Comparison of ENCODE assay signal across 19 mouse cellular contexts in the genomic region with DNA sequence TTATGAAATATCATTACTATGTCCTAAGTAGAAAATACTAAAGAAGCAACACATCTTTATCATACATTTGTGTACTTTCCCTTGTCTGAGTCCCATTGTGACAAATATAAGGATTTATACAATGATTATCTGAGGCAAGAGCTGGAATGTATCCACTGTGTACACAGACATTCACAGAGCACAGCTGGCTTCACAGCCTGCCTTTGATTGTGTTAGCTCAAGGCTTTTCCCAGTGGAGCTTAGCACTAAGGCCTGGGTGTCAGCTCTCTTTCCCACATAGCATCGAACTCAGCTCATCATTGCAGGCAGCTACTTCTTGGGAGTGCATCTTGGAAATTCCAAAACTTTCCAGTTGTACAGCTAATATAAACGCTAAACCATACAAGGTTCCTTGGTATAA.
DNase-seq lines count a peak whose midpoint lies in the region; ATAC-seq and TF ChIP-seq lines count a peak whose summit lies in the region.
"Had no signal": no experiment of that assay in that cellular context is flagged by ENCODE, and none has a peak within 500 bp of the region (broad histone marks: within the 10 kb centered on the region; RNA-seq: fewer than 3 reads in every experiment).

No protein-coding gene starts in this region.

- no peak overlapping the region for H3K27ac ChIP-seq in kidney, embryonic 15.5 days
- no peak overlapping the region for H3K27ac ChIP-seq in midbrain, embryonic 11.5 days (ENCODE audit: low read depth, low read length)
- H3K27ac ChIP-seq in midbrain, embryonic 16.5 days (ENCODE audit: low read length): no peak overlapping the region
- H3K27ac ChIP-seq in stomach, postnatal 0 days (replicated peaks): no peak overlapping the region
- H3K27ac ChIP-seq: embryonic facial prominence, embryonic 15.5 days; hindbrain, embryonic 15.5 days; liver, embryonic 13.5 days; neural tube, embryonic 13.5 days had no signal

- TF ChIP-seq EP300 in stomach, postnatal 0 days (optimal IDR thresholded peaks at IDR 0.05): no peak

- TF ChIP-seq CTCF in stomach, postnatal 0 days (IDR thresholded peaks at IDR 0.05; ENCODE audit: low read depth): no peak

- H3K36me3 ChIP-seq in kidney, embryonic 15.5 days: no peaks in the 10 kb centered on the region
- H3K36me3 ChIP-seq in midbrain, embryonic 11.5 days (ENCODE audit: control insufficient read depth, insufficient read depth, low read length): no peaks in the 10 kb centered on the region
- no peaks in the 10 kb centered on the region for H3K36me3 ChIP-seq in midbrain, embryonic 16.5 days (ENCODE audit: control insufficient read depth, insufficient read depth, low read length)
- H3K36me3 ChIP-seq in stomach, postnatal 0 days (ENCODE audit: control insufficient read depth, insufficient read depth, low read length): no peaks in the 10 kb centered on the region
- H3K36me3 ChIP-seq: embryonic facial prominence, embryonic 15.5 days; hindbrain, embryonic 15.5 days; liver, embryonic 13.5 days; neural tube, embryonic 13.5 days had no signal

- no peak overlapping the region for H3K4me2 ChIP-seq in kidney, embryonic 15.5 days
- no peak overlapping the region for H3K4me2 ChIP-seq in midbrain, embryonic 11.5 days
- H3K4me2 ChIP-seq in midbrain, embryonic 16.5 days (ENCODE audit: low read length): no peak overlapping the region
- no peak overlapping the region for H3K4me2 ChIP-seq in stomach, postnatal 0 days (replicated peaks; ENCODE audit: low read depth)
- H3K4me2 ChIP-seq: embryonic facial prominence, embryonic 15.5 days; hindbrain, embryonic 15.5 days; liver, embryonic 13.5 days; neural tube, embryonic 13.5 days had no signal

- H3K9me3 ChIP-seq in kidney, embryonic 15.5 days (replicated peaks): no peaks in the 10 kb centered on the region
- no peaks in the 10 kb centered on the region; the same call in 1 of the 2 replicates for H3K9me3 ChIP-seq in midbrain, embryonic 11.5 days (ENCODE audit: control insufficient read depth, low read length)
- H3K9me3 ChIP-seq in midbrain, embryonic 16.5 days (replicated peaks; ENCODE audit: control insufficient read depth, low read length, poor library complexity, severe bottlenecking): 0 out of 2 replicates have a peak, but pooled peaks cover 2% of the 10 kb centered on the region
- no peaks in the 10 kb centered on the region for H3K9me3 ChIP-seq in stomach, postnatal 0 days (ENCODE audit: control insufficient read depth, low read length)
- H3K9me3 ChIP-seq: embryonic facial prominence, embryonic 15.5 days; hindbrain, embryonic 15.5 days; liver, embryonic 13.5 days; neural tube, embryonic 13.5 days had no signal

- no peaks in the 10 kb centered on the region for H3K27me3 ChIP-seq in kidney, embryonic 15.5 days
- H3K27me3 ChIP-seq in midbrain, embryonic 11.5 days (ENCODE audit: control insufficient read depth, insufficient read depth, low read length): no peaks in the 10 kb centered on the region
- no peaks in the 10 kb centered on the region for H3K27me3 ChIP-seq in midbrain, embryonic 16.5 days (ENCODE audit: control insufficient read depth, insufficient read depth, low read depth, low read length)
- H3K27me3 ChIP-seq in stomach, postnatal 0 days (ENCODE audit: control insufficient read depth, insufficient read depth, low read length): no peaks in the 10 kb centered on the region
- H3K27me3 ChIP-seq: CH12.LX; embryonic facial prominence, embryonic 15.5 days; hindbrain, embryonic 15.5 days; liver, embryonic 13.5 days; neural tube, embryonic 13.5 days had no signal

- no peak overlapping the region for H3K9ac ChIP-seq in kidney, embryonic 15.5 days
- H3K9ac ChIP-seq in midbrain, embryonic 11.5 days (ENCODE audit: low read length): no peak overlapping the region
- H3K9ac ChIP-seq in midbrain, embryonic 16.5 days (ENCODE audit: low read depth, low read length): no peak overlapping the region
- no peak overlapping the region for H3K9ac ChIP-seq in stomach, postnatal 0 days (ENCODE audit: low read length)
- H3K9ac ChIP-seq: embryonic facial prominence, embryonic 15.5 days; hindbrain, embryonic 15.5 days; liver, embryonic 13.5 days; neural tube, embryonic 13.5 days had no signal

- no peak overlapping the region for H3K4me3 ChIP-seq in kidney, embryonic 15.5 days (replicated peaks)
- H3K4me3 ChIP-seq in midbrain, embryonic 11.5 days (ENCODE audit: low read depth, low read length): no peak overlapping the region
- no peak overlapping the region for H3K4me3 ChIP-seq in midbrain, embryonic 16.5 days (ENCODE audit: low read depth, low read length)
- H3K4me3 ChIP-seq in stomach, postnatal 0 days (ENCODE audit: low read depth, low read length): no peak overlapping the region
- H3K4me3 ChIP-seq: embryonic facial prominence, embryonic 15.5 days; hindbrain, embryonic 15.5 days; liver, embryonic 13.5 days; neural tube, embryonic 13.5 days had no signal

- peak; percentile 16 for DNase-seq in embryo, embryonic 11 days
- DNase-seq in embryo, embryonic 9.5 days (ENCODE audit: extremely low spot score): no peak
- DNase-seq in kidney, postnatal 10 days: peak; percentile 15
- no peak for DNase-seq in midbrain, embryonic 11.5 days (ENCODE audit: low spot score, missing footprints)
- DNase-seq in stomach, postnatal 0 days (ENCODE audit: low spot score): no peak
- no peak for DNase-seq in layer of hippocampus, postnatal 10 days (ENCODE audit: low spot score in 2 of 2)
- DNase-seq: adrenal gland, adult 8-10 months; cerebellum, adult 11 months; cerebellum, postnatal 14 days; gastrocnemius, postnatal 25 days; kidney, adult 8-10 months; liver, embryonic 13.5 days; thymus, postnatal 36 days had no signal

- no peak for ATAC-seq in kidney, embryonic 15.5 days (replicated peaks; ENCODE audit: low FRiP score)
- peak; percentile 82 for ATAC-seq in midbrain, embryonic 11.5 days (ENCODE audit: low FRiP score)
- ATAC-seq in midbrain, embryonic 16.5 days: no peak
- peak; percentile 42; the same call in 1 of the 2 replicates for ATAC-seq in stomach, postnatal 0 days (ENCODE audit: low FRiP score, low TSS enrichment)

- 64% methylated on average over 2 of the region's 2 CpGs for WGBS in kidney, embryonic 15.5 days
- 61% methylated on average over 2 of the region's 2 CpGs for WGBS in midbrain, embryonic 11.5 days
- 62% methylated on average over 2 of the region's 2 CpGs for WGBS in midbrain, embryonic 16.5 days
- 20% methylated on average over 2 of the region's 2 CpGs for WGBS in stomach, postnatal 0 days

- peaks cover 18% of the 10 kb centered on the region for H3K4me1 ChIP-seq in kidney, embryonic 15.5 days
- H3K4me1 ChIP-seq in midbrain, embryonic 11.5 days (ENCODE audit: control insufficient read depth, insufficient read depth, low read length): no peaks in the 10 kb centered on the region
- H3K4me1 ChIP-seq in midbrain, embryonic 16.5 days (ENCODE audit: control insufficient read depth, insufficient read depth, low read length): peaks cover 1% of the 10 kb centered on the region; the same call in 1 of the 2 replicates
- no peaks in the 10 kb centered on the region for H3K4me1 ChIP-seq in stomach, postnatal 0 days (replicated peaks; ENCODE audit: control insufficient read depth, insufficient read depth)
- H3K4me1 ChIP-seq: hindbrain, embryonic 15.5 days; liver, embryonic 13.5 days had no signal

Comparison
In these comparisons a context has a peak if more than half of its experiments do, and no peak if none do; other contexts are left out.
1. DNase-seq: peak in embryo, embryonic 11 days (single experiment) and kidney, postnatal 10 days (single experiment); none in embryo, embryonic 9.5 days (single experiment), midbrain, embryonic 11.5 days (single experiment), stomach, postnatal 0 days (single experiment) and layer of hippocampus, postnatal 10 days (0 of 2).
2. ATAC-seq: peak in midbrain, embryonic 11.5 days (single experiment) and stomach, postnatal 0 days (single experiment); none in kidney, embryonic 15.5 days (single experiment) and midbrain, embryonic 16.5 days (single experiment).